Mouse (Mus musculus) small intestine, adult 2 months (tissue): ENCODE data around the gene Fndc3b.

Source experiments
- CTCF ChIP-seq: fragments of 200-500 bp; IDR thresholded peaks from 2 replicates; pipeline ENCODE4 v1.5.1; 2012; ENCODE audit warnings: low read depth, mild to moderate bottlenecking, control low read depth, inconsistent platforms, low read length, moderate library complexity, mixed read lengths; ENCODE audit not compliant: insufficient replicate concordance, insufficient read length; ENCODE audit errors: extremely low read depth
- POLR2A ChIP-seq: fragments of 200-500 bp; IDR thresholded peaks from 2 replicates; pipeline ENCODE4 v1.6.1; 2012; ENCODE audit warnings: low read depth, mild to moderate bottlenecking, control low read depth, inconsistent platforms, low read length, moderate library complexity

DNA sequence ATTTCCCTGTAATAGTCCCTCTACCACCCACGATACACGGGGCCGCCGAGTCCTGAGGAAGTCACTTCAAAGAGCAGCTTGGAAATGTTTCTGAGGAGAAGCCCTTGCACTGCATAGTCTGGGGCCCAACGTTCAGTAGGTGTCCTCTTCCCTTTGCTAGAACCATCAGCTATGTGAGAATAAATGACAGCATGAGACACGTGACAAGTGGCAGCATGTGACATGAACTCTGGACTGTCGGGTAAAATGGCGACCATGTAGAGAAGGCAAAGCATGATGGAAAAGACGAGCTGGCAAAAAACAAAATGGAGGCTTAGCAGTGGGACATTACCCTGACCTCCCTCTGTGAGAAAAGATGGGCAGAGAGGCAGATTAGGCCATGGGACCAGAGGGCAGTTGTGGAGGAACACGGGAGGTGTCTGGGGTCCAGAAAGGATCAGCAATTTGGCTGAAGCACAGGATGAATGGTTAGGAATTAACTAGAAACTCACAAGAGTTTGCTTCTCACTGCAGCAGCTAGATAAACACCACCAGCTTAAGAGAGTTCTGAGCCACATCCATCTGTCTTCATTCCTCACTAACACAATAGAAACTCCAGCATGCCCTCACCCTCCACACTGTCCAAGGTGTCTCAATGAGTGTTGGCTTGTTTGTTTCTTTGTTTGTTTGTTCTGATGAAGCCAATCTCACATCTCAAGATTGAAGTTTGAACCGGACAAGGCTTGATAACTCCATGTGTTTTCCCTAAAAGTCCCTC, 118.2 kb downstream of the Fndc3b start:
- TF ChIP-seq CTCF (no peak), POLR2A (no peak)
